Mouse (Mus musculus) liver, embryonic 13.5 days (tissue): ENCODE measurements around the gene As3mt. TPM values are rescaled to one million over a fixed set of nuclear protein-coding genes. Genes with fewer than 3 reads are reported as not detected.
"Not testable (repeated sequence)": the region's sequence is repeated elsewhere in the genome, so short reads cannot be mapped to it uniquely, and the experiment has no call there.

Experiments
- ATAC-seq: fragments of 200-750 bp; cut with Nextera tagmentation; 2 replicates; pipeline ENCODE4 v1.8.0; 2017; ENCODE audit warnings: low read depth, mild to moderate bottlenecking, moderate number of reproducible peaks, moderate library complexity
- DNase-seq: peaks from one replicate; pipeline ENCODE4 v3.0.0; 2022
- H3K27ac ChIP-seq: fragments of 300-500 bp; sonication (generic); 2 replicates; pipeline ENCODE4 v1.5.1; 2015; ENCODE audit warnings: moderate library complexity, mild to moderate bottlenecking, inconsistent platforms
- H3K27me3 ChIP-seq: fragments of 300-500 bp; sonication (generic); 2 replicates; pipeline ENCODE4 v1.6.1; 2015; ENCODE audit warnings: mild to moderate bottlenecking, inconsistent platforms
- H3K36me3 ChIP-seq: fragments of 300-500 bp; sonication (generic); 2 replicates; pipeline ENCODE4 v1.6.1; 2015; ENCODE audit warnings: mild to moderate bottlenecking, inconsistent platforms
- H3K4me1 ChIP-seq: fragments of 300-500 bp; sonication (generic); replicated peaks from 2 replicates; pipeline ENCODE4 v1.6.1; 2015; ENCODE audit warnings: inconsistent platforms
- H3K4me2 ChIP-seq: fragments of 300-500 bp; sonication (generic); 2 replicates; pipeline ENCODE4 v1.6.1; 2015; ENCODE audit warnings: inconsistent platforms, mild to moderate bottlenecking, moderate library complexity
- H3K4me3 ChIP-seq: fragments of 300-500 bp; sonication (generic); replicated peaks from 2 replicates; pipeline ENCODE4 v1.5.1; 2015; ENCODE audit warnings: mild to moderate bottlenecking, inconsistent platforms
- H3K9ac ChIP-seq: fragments of 300-500 bp; sonication (generic); 2 replicates; pipeline ENCODE4 v1.6.1; 2015; ENCODE audit warnings: mild to moderate bottlenecking, inconsistent platforms
- H3K9me3 ChIP-seq: fragments of 300-500 bp; sonication (generic); replicated peaks from 2 replicates; pipeline ENCODE4 v1.6.1; 2016; ENCODE audit warnings: inconsistent platforms
- WGBS: fragments of 180-500 bp; shearing (Covaris S2); methylation state at CpG from one replicate; pipeline ENCODE4 v1.1.7; 2015; ENCODE audit not compliant: insufficient replicate concordance; 5-methylcytosine and 5-hydroxymethylcytosine counted together
- polyA plus RNA-seq: library from polyadenylated mRNA; unstranded; fragments of >200 nt; fragmentation: Nextera tagmentation; extraction: Ambion mirVana; gene quantifications from 2 replicates; pipeline ENCODE4 v1.2.1, GENCODE M21; 2015

The As3mt gene
- polyA plus RNA-seq, 1 experiment from 2014 or later: 17.7 TPM

GRCm38 (mm10) chr19:46763932-46764762 is 56.9 kb downstream of the As3mt start:
- Histone ChIP-seq H3K27me3 (peaks cover 40% of the 10 kb centered on the region), H3K27ac (no peak overlapping the region), H3K36me3 (no peaks in the 10 kb centered on the region), H3K9me3 (no peaks in the 10 kb centered on the region), H3K4me1 (peaks cover 57% of the 10 kb centered on the region), H3K4me2 (peak overlapping the region; percentile 100), H3K4me3 (peak overlapping the region; percentile 96), H3K9ac (peak overlapping the region; percentile 31; the same call in 1 of the 2 replicates)
- DNase-seq (no peak), ATAC-seq (no peak)
- WGBS: 71% methylated on average over 12 of the region's 12 CpGs

- H3K4me2 ChIP-seq: peak overlapping the region; percentile 100
- H3K4me3 ChIP-seq: peak overlapping the region; percentile 21; the same call in 1 of the 2 replicates
- H3K27ac ChIP-seq: no peak overlapping the region
- no peak for ATAC-seq
- no peak for DNase-seq
- H3K9me3 ChIP-seq: no peaks in the 10 kb centered on the region
- 73% methylated on average over 9 of the region's 9 CpGs for WGBS
- H3K27me3 ChIP-seq: peaks cover 37% of the 10 kb centered on the region
- H3K9ac ChIP-seq: peak overlapping the region; percentile 31
- H3K4me1 ChIP-seq: peaks cover 57% of the 10 kb centered on the region
- H3K36me3 ChIP-seq: no peaks in the 10 kb centered on the region
Observed at GRCm38 (mm10) chr19:46764763-46765117, 57.5 kb downstream of the As3mt start.

DNA sequence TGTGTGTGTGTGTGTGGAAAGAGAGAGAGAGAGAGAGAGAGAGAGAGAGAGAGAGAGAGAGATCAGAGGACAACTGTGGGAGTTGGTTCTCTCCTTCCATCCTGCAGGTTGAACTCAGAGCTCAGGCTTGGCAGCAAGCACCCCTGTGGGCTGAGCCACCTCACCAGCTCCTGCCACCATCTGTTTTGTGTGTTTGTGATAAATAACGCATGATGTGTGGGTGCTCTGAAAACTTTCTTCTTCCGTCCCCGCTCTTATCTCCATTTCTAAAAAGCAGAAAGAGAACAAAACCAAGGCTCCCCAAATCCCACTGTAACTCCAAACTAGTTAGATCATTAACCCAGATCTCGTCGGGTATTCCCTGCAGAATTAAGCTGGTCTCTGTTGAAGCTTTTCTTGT is 58.9 kb downstream of the As3mt start:
- H3K4me3 ChIP-seq: no peak overlapping the region
- DNase-seq: no peak

DNA sequence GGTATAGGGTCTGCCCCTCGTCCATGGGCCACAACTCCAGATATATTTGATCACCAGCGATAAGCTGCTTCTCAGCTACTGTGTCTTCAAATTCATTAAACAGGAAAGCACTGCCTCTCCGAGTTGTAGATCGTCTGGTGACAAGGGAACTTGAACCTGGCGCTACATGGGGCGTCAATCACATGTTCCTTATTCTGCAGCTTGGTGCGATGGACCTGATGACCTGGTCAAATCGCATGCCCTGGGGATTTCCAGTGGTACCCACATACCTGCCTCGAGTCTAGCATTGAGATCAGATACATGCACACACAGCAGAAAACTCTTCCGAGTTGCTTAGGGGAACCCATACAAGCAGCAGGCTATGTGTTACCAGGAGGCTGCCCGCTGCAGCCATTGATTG is 62.5 kb downstream of the As3mt start:
- Histone ChIP-seq H3K4me1 (peaks cover 22% of the 10 kb centered on the region), H3K27ac (no peak overlapping the region), H3K9me3 (no peaks in the 10 kb centered on the region), H3K4me2 (no peak overlapping the region), H3K27me3 (peaks cover 5% of the 10 kb centered on the region), H3K36me3 (no peaks in the 10 kb centered on the region), H3K4me3 (no peak overlapping the region), H3K9ac (no peak overlapping the region)
- 75% methylated on average over 11 of the region's 11 CpGs for WGBS
- no peak for ATAC-seq
- DNase-seq: no peak

More for the DNA sequence above, 58.9 kb downstream of the As3mt start:
- ATAC-seq: no peak
- Histone ChIP-seq H3K4me1 (peaks cover 51% of the 10 kb centered on the region), H3K9me3 (no peaks in the 10 kb centered on the region), H3K27me3 (peaks cover 34% of the 10 kb centered on the region), H3K9ac (no peak overlapping the region), H3K4me2 (peak overlapping the region; percentile 29), H3K36me3 (no peaks in the 10 kb centered on the region), H3K27ac (no peak overlapping the region)
- WGBS: 37% methylated on average over 5 of the region's 5 CpGs

- WGBS: 79% methylated on average over 6 of the region's 6 CpGs
- no peak overlapping the region for H3K4me3 ChIP-seq
Observed at GRCm38 (mm10) chr19:46771801-46772200, 64.5 kb downstream of the As3mt start.

GRCm38 (mm10) chr19:46776391-46776790 is 69.1 kb downstream of the As3mt start:
- Histone ChIP-seq H3K9ac (no peak overlapping the region), H3K4me3 (no peak overlapping the region), H3K36me3 (no peaks in the 10 kb centered on the region), H3K27me3 (no peaks in the 10 kb centered on the region), H3K9me3 (no peaks in the 10 kb centered on the region), H3K4me1 (peaks cover 16% of the 10 kb centered on the region), H3K27ac (no peak overlapping the region), H3K4me2 (no peak overlapping the region)
- 66% methylated on average over 5 of the region's 5 CpGs for WGBS
- DNase-seq: no peak
- no peak for ATAC-seq

More at GRCm38 (mm10) chr19:46771801-46772200, 64.5 kb downstream of the As3mt start:
- Histone ChIP-seq H3K27ac (no peak overlapping the region), H3K9me3 (no peaks in the 10 kb centered on the region), H3K36me3 (no peaks in the 10 kb centered on the region), H3K9ac (no peak overlapping the region), H3K27me3 (no peaks in the 10 kb centered on the region), H3K4me2 (no peak overlapping the region), H3K4me1 (peaks cover 10% of the 10 kb centered on the region)
- no peak for DNase-seq
- no peak for ATAC-seq

GRCm38 (mm10) chr19:46776850-46777249 is 69.6 kb downstream of the As3mt start:
- Histone ChIP-seq H3K27me3 (no peaks in the 10 kb centered on the region), H3K9me3 (no peaks in the 10 kb centered on the region), H3K36me3 (no peaks in the 10 kb centered on the region), H3K4me2 (no peak overlapping the region), H3K4me1 (peaks cover 16% of the 10 kb centered on the region), H3K9ac (no peak overlapping the region), H3K4me3 (no peak overlapping the region), H3K27ac (no peak overlapping the region)
- DNase-seq (no peak), ATAC-seq (no peak)
- 72% methylated on average over 3 of the region's 3 CpGs for WGBS

DNA sequence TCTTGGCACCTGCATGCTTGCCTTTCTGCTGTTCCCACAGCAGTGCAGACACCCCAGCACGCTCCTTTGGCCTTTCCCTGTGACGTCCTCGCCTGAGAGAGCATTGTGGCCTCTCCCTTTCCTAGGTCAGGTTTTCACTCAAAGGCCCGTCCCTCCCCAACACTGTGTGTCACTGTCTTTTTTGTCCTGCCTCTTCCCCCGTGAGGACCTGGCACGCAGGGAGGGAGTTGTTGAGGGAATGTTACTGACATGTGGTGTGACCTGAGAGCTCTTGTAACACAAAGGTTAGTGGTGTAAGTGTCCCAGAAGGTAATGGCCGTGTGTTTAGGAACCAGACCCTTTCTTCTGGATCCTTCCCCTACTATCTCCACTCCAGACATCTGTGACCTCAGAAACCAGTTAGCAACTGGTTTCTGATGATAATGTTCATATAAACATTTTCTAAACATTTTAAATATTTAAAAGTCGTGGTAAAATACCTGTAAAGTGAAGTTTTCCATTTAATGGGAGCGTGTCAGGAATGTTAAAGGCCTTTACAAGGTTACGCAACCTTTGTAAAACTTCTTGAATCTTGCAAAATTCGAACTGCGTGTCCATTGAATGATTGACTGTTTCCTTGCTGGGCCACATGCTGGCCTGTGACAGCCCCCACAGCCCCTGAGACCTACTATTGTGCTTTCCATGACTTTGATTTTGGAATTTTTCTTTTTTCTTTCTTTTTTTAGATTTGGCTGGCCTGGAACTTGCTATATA is 70.8 kb downstream of the As3mt start:
- Histone ChIP-seq H3K4me1 (peaks cover 16% of the 10 kb centered on the region), H3K36me3 (no peaks in the 10 kb centered on the region), H3K27me3 (no peaks in the 10 kb centered on the region), H3K4me3 (no peak overlapping the region), H3K9me3 (no peaks in the 10 kb centered on the region), H3K27ac (peak overlapping the region; percentile 10; the same call in 1 of the 2 replicates), H3K9ac (no peak overlapping the region), H3K4me2 (no peak overlapping the region)
- 69% methylated on average over 12 of the region's 12 CpGs for WGBS
- ATAC-seq: no peak
- no peak for DNase-seq

DNA sequence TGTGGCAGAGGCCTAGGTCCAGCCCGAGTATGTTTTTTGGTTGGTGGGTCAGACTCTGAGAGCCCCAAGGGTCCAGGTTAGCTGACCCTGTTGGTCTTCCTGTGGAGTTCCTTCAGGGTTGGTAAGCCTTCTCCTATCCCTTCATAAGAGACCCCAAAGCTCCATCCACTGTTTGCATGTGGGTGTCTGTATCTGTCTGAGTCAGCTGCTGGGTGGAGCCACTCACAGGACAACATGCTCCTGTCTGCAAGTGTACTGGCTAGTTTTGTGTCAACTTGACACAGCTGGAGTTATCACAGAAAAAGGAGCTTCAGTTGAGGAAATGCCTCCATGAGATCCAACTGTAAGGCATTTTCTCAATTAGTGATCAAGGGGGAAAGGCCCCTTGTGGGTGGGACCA is 71.9 kb downstream of the As3mt start:
- H3K27me3 ChIP-seq, H3K9me3 ChIP-seq, H3K4me3 ChIP-seq, H3K4me2 ChIP-seq, H3K36me3 ChIP-seq, H3K27ac ChIP-seq, H3K9ac ChIP-seq: not testable (repeated sequence)
- ATAC-seq (peak; percentile 65; the same call in 1 of the 2 replicates), DNase-seq (peak; percentile 30)
- peaks cover 23% of the 10 kb centered on the region for H3K4me1 ChIP-seq
- WGBS: 70% methylated on average over 1 of the region's 1 CpGs

DNA sequence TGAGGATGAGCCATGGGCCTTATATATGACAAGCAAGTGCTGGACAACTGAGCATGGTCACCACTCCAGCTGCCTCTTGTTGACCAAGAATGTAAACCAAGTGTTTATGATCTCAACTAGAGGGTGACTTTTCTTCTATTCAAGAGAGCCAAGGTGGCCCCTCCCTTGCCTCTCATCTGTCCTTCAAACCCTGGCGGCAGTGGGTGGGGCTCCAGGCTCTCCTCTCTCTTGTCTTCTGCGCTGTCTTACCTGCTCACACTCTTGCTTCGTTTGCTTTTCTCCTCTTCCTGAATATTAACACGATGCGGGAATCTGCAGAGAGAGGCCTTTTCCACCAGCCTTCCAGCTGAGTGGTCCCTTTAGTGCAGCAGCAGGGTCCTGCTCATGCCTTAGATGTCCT is 76.8 kb downstream of the As3mt start:
- H3K9ac ChIP-seq: no peak overlapping the region
- no peaks in the 10 kb centered on the region for H3K36me3 ChIP-seq
- H3K4me1 ChIP-seq: peaks cover 22% of the 10 kb centered on the region
- 0 out of 2 replicates have a peak overlapping the region, but pooled peaks have one; percentile 5 for H3K27ac ChIP-seq
- ATAC-seq (peak; percentile 63), DNase-seq (peak; percentile 22)
- H3K4me3 ChIP-seq: no peak overlapping the region
- no peaks in the 10 kb centered on the region for H3K27me3 ChIP-seq
- peak overlapping the region; percentile 3; the same call in 1 of the 2 replicates for H3K4me2 ChIP-seq
- WGBS: 56% methylated on average over 5 of the region's 5 CpGs
- no peaks in the 10 kb centered on the region for H3K9me3 ChIP-seq

DNA sequence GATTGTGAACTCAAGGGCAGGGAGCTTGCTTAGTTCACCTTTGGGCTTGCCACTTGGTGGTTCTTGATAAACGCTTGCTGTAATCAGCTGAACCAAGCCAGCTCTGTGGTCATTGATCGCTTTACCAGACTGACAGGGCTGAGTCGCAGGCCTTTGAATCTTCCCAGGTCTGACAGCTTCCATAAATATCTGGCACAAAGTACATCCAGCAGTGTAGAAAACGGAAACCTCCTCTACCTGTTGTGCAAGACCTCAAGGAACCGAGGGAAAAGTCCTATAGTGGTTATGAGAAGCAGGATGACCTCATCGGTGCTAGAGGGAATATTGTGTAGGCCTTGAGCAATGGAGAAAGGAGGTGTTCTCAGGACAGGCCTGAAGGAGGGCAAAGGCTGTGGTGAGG is 77.2 kb downstream of the As3mt start:
- no peak overlapping the region for H3K4me3 ChIP-seq
- DNase-seq: peak; percentile 15
- H3K4me1 ChIP-seq: peaks cover 21% of the 10 kb centered on the region
- no peaks in the 10 kb centered on the region for H3K36me3 ChIP-seq
- H3K27ac ChIP-seq: no peak overlapping the region
- no peaks in the 10 kb centered on the region for H3K9me3 ChIP-seq
- ATAC-seq: peak; percentile 63
- H3K4me2 ChIP-seq: peak overlapping the region; percentile 3; the same call in 1 of the 2 replicates
- no peak overlapping the region for H3K9ac ChIP-seq
- H3K27me3 ChIP-seq: no peaks in the 10 kb centered on the region
- 44% methylated on average over 6 of the region's 6 CpGs for WGBS
